Mouse (Mus musculus) megakaryocyte, adult 5-6 weeks (primary cell): ENCODE measurements around the gene Tes. TPM values are rescaled to one million over a fixed set of nuclear protein-coding genes. Genes with fewer than 3 reads are reported as not detected.
"Not testable (repeated sequence)": the region's sequence is repeated elsewhere in the genome, so short reads cannot be mapped to it uniquely, and the experiment has no call there.

Experiments
- ATAC-seq: 2 replicates; pipeline ENCODE4 v1.8.0; 2016; ENCODE audit warnings: mild to moderate bottlenecking, inconsistent platforms; ENCODE audit not compliant: poor library complexity, severe bottlenecking
- total RNA-seq, 2 experiments: library from RNA; stranded (forward) in 1 of 2; stranded (reverse) in 1 of 2; fragments of 153-499, 151-499 nt in 1 of 2; fragments of 221-1000, 200-1000 nt in 1 of 2; gene quantifications; 2 replicates each; pipeline versions ENCODE4 v1.2.3 to v1.2.4; 2015 to 2017

Gene Tes
- total RNA-seq (2015) (29.6 and 34.2 TPM in 2 replicates), total RNA-seq (2017) (24.6 and 33.5 TPM in 2 replicates)

GRCm38 (mm10) chr6:17064936-17065790 is at the start of gene Tes:
TSS of gene Tes (plus strand) at chr6:17065149.
- ATAC-seq, result peak; percentile 86

GRCm38 (mm10) chr6:17025886-17026285 is 39.1 kb upstream of the Tes start:
- ATAC-seq, result no peak

GRCm38 (mm10) chr6:17027572-17027971 is 37.4 kb upstream of the Tes start:
- peak; percentile 89 for ATAC-seq

- no peak for ATAC-seq
Observed at GRCm38 (mm10) chr6:17028809-17029208, 36.1 kb upstream of the Tes start.

GRCm38 (mm10) chr6:17032231-17032728 is 32.7 kb upstream of the Tes start:
- no peak for ATAC-seq

- ATAC-seq, result no peak
Observed at GRCm38 (mm10) chr6:17034095-17034494, 30.9 kb upstream of the Tes start.

- ATAC-seq, result no peak
Observed at GRCm38 (mm10) chr6:17035228-17035627, 29.7 kb upstream of the Tes start.

- no peak for ATAC-seq
Observed at GRCm38 (mm10) chr6:17051432-17052025, 13.4 kb upstream of the Tes start.

GRCm38 (mm10) chr6:17053028-17053660 is 11.8 kb upstream of the Tes start:
- ATAC-seq, result no peak

DNA sequence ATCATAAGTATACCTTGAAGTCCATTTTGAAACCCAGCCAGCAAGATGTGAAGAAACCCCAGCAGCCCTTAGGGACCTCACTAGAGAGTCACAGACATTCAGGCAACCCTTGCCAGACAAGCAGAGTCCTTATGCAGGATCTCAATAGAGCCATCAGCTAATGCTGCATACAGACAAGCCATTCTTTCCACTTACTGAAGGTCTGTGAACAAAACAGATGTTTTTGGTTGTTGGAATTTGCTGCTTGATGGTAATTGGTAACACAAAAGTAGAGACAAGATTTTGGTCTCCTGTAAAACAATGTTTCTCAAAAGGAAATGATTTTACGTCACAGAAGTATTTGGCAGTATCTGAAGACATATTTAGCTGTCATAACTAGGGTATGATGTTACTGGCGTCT is 10.2 kb upstream of the Tes start:
- no peak for ATAC-seq

GRCm38 (mm10) chr6:17055659-17056058 is 9.3 kb upstream of the Tes start:
- ATAC-seq, result no peak

GRCm38 (mm10) chr6:17059501-17059900 is 5.4 kb upstream of the Tes start:
- ATAC-seq, result no peak

DNA sequence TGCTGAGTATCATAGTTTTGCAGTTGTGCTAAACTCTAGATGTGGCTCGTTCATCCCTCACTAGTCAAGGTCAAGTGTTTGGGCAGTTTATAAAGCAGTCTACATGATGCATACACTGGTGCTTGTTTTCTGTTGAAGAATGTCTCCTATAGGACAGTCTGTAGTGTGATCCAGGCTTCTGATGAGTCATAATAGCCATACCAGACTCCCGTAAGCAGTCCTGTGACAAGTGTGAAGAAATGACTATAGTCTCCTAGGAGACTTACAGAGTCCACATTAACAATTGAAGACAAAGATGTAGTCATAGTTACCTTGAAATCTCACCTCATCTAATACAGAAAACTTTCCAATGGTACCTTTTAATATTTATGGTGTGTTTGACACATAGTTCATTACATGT is 4.8 kb upstream of the Tes start:
- ATAC-seq, result no peak

DNA sequence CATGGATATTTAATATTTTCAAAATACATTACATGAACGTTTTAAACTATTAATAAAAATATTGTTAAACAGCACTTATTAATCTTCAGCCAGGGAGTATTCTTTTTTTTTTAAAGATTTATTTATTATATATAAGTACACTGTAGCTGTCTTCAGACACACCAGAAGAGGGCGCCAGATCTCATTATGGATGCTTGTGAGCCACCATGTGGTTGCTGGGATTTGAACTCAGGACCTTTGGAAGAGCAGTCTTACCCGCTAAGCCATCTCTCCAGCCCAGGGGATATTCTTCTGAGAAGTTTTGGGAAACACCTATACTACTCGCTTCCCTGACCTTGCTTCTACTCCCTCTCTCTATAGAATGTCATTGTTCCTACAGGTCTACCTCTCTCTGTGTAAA is 3.1 kb upstream of the Tes start:
- not testable (repeated sequence) for ATAC-seq

DNA sequence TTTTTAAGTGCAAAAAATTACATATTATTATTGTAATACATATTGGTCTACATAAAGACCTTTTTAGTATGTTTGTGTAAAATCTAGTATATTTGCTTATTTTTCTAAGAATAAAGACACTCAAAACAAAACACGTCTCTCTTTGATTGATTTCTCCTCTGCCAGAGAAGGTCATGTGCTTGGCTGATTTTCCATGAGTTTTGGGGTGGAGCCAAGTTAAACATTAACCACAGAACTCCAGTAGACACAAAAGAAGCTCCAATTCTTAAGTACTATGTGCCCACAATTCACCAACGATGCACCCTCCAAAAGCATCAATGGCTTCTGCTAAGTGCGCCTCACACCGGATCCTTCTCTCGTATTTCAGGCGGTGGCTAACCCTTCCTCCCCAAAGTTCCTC is 2.6 kb upstream of the Tes start:
- ATAC-seq, result no peak

GRCm38 (mm10) chr6:17065791-17066169 is 831 bp downstream of the Tes start:
- ATAC-seq, result peak; percentile 49

- ATAC-seq, result no peak
Observed at GRCm38 (mm10) chr6:17066211-17066940, 1.4 kb downstream of the Tes start.

DNA sequence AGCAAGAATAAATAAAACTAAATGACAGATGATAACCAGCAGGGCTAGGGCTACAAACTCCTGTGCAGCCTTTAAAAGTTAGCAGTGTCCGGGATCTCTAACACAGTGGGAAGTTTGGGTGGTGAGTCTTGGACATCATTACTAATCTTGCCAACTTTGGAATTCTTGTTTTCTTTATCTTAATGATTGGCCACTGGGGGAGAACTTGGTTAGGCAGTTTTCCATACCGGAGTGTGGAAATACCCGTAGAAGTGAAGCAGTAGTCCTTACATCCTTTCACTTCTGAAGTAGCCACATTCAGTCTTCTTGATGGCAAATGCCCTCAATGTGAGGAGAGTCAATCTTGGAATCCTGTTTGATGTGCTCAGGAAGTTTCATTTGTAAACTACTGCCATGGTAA is 7.0 kb downstream of the Tes start:
- ATAC-seq, result no peak

GRCm38 (mm10) chr6:17072338-17072737 is 7.4 kb downstream of the Tes start:
- no peak for ATAC-seq

GRCm38 (mm10) chr6:17072763-17073484 is 8.0 kb downstream of the Tes start:
- no peak for ATAC-seq
